Mouse (Mus musculus) ES-Bruce4 (cell line): ENCODE data around the gene Pgbd5. TPM values are rescaled to one million over a fixed set of nuclear protein-coding genes. Genes with fewer than 3 reads are reported as not detected.

Source experiments
- H3K27ac ChIP-seq: 2 replicates; pipeline ENCODE4 v1.5.1; 2012; ENCODE audit warnings: low read length, inconsistent platforms; ENCODE audit not compliant: insufficient read depth
- H3K27me3 ChIP-seq: 2 replicates; pipeline ENCODE4 v1.6.1; 2012; ENCODE audit warnings: mild to moderate bottlenecking, low read length, inconsistent platforms; ENCODE audit not compliant: control insufficient read depth, poor library complexity, insufficient read depth, severe bottlenecking
- H3K36me3 ChIP-seq: 2 replicates; pipeline ENCODE4 v1.6.1; 2012; ENCODE audit warnings: inconsistent platforms, mild to moderate bottlenecking, low read length, moderate library complexity; ENCODE audit not compliant: control insufficient read depth, poor library complexity, insufficient read depth, severe bottlenecking
- H3K4me1 ChIP-seq: one replicate; pipeline ENCODE4 v1.8.1; 2011; ENCODE audit warnings: low read length; ENCODE audit not compliant: control insufficient read depth, insufficient read depth
- H3K4me3 ChIP-seq: 2 replicates; pipeline ENCODE4 v1.5.1; 2011; ENCODE audit warnings: low read depth, mild to moderate bottlenecking, low read length
- H3K9ac ChIP-seq: 2 replicates; pipeline ENCODE4 v1.6.1; 2012; ENCODE audit warnings: low read depth, mild to moderate bottlenecking, inconsistent platforms; ENCODE audit not compliant: poor library complexity, severe bottlenecking
- H3K9me3 ChIP-seq: replicated peaks from 2 replicates; pipeline ENCODE4 v1.6.1; 2012; ENCODE audit warnings: mild to moderate bottlenecking, low read length, inconsistent platforms; ENCODE audit not compliant: control insufficient read depth, poor library complexity, insufficient read depth, severe bottlenecking
- CTCF ChIP-seq: IDR thresholded peaks from one replicate; pipeline ENCODE4 v1.8.1; 2011; ENCODE audit warnings: low read depth, low read length
- EP300 ChIP-seq: IDR thresholded peaks from 2 replicates; pipeline ENCODE4 v1.6.1; 2011; ENCODE audit warnings: low read depth, low read length; ENCODE audit not compliant: insufficient read depth
- POLR2A ChIP-seq: IDR thresholded peaks from one replicate; pipeline ENCODE4 v1.8.1; 2011; ENCODE audit warnings: low read length; ENCODE audit not compliant: insufficient read depth
- polyA plus RNA-seq: library from polyadenylated mRNA; stranded (reverse); fragments of >200 nt; gene quantifications from 2 replicates; pipeline ENCODE4 v1.2.4, GENCODE M21; 2011; ENCODE audit warnings: low read depth; ENCODE audit not compliant: missing spikeins, insufficient read depth, insufficient read length

The Pgbd5 gene
- polyA plus RNA-seq, 1 experiment, result 4.0 TPM

DNA sequence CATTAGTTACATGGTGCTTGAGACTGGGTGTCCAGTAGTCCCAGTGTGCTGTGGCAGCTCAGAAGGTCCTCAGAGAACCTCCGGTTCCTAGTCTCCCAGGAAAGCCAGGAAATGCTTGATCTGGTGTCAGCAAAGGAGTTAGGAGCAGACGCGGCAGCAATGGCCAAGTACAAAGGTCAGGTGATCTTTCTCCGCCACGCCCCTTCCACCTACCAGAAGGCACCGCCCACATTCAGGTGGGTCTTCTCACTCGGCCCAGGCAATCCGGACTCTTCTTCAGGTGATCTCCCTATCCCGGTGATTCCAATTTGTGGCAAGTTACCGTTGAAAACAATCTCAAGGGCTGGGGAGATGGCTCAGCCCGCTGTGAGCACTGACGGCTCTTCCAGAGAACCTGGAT lies 20.2 kb upstream of the Pgbd5 start:
- H3K27me3 ChIP-seq, result no peaks in the 10 kb centered on the region
- H3K36me3 ChIP-seq, result no peaks in the 10 kb centered on the region
- H3K9ac ChIP-seq, result no peak overlapping the region
- no peaks in the 10 kb centered on the region for H3K9me3 ChIP-seq
- 0 out of 2 replicates have a peak overlapping the region, but pooled peaks have one; percentile 4 for H3K4me3 ChIP-seq
- TF ChIP-seq POLR2A (no peak), EP300 (no peak), CTCF (no peak)
- H3K27ac ChIP-seq, result no peak overlapping the region
- H3K4me1 ChIP-seq, result no peaks in the 10 kb centered on the region

DNA sequence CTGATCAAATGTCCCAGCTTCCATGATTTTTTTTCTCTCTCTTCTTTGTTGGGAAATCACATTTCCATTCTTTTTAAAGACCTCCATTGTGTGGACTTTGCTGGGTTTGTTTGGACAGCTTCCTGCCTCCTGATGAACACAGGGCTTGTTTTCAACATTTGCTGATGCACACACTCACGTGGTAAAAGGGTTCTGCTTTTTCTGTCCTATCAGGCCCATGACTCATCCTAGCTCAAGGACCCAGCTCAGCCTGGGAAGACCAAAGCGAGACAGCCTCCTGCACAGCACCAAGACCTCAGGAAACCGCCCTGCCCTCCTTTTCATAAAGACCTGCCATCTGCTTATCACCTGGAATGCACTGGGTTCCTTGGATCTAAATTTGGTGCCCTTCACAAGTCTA lies 15.9 kb upstream of the Pgbd5 start:
- TF ChIP-seq POLR2A (no peak), CTCF (no peak), EP300 (no peak)
- Histone ChIP-seq H3K27ac (no peak overlapping the region), H3K9ac (no peak overlapping the region), H3K4me1 (no peaks in the 10 kb centered on the region), H3K36me3 (no peaks in the 10 kb centered on the region), H3K9me3 (peaks cover 2% of the 10 kb centered on the region), H3K4me3 (no peak overlapping the region), H3K27me3 (no peaks in the 10 kb centered on the region; the same call in 1 of the 2 replicates)

DNA sequence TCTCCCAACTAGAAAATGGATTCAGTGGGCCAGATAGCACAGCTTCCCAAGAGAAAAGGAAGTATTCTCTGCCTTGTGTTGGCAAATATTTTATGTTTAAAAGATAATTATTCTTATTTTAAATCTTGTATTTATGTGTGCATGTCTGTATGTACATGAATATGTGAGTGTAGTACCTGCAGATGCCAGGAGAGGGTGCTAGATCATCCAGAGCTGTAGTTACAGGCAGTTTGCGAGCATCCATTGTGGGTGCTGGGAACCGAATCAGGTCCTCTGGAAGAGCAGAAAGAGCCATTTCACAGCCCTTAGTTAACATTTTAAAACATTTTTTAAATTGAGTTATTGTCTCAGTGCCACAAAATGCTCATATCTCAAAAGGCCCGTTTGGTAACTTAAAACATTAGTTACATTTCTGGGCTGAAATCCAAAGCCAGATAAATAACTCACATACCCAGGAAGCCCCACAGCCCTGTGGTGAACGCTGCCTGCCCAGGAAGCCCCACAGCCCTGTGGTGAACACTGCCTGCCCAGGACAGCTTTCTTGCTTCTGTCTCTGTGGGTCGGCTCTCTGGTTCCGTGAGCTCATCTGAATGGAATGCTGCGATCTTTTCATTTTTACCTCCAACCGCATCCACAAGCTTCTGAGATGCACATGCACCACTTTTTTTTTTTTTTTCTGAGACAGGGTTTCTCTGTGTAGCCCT lies 10.9 kb upstream of the Pgbd5 start:
- no peaks in the 10 kb centered on the region; the same call in 1 of the 2 replicates for H3K27me3 ChIP-seq
- no peak overlapping the region for H3K4me3 ChIP-seq
- H3K9ac ChIP-seq, result no peak overlapping the region
- H3K27ac ChIP-seq, result no peak overlapping the region
- H3K9me3 ChIP-seq, result peaks cover 4% of the 10 kb centered on the region
- no peaks in the 10 kb centered on the region for H3K4me1 ChIP-seq
- TF ChIP-seq EP300 (no peak), CTCF (peak; percentile 31)
- H3K36me3 ChIP-seq, result no peaks in the 10 kb centered on the region

DNA sequence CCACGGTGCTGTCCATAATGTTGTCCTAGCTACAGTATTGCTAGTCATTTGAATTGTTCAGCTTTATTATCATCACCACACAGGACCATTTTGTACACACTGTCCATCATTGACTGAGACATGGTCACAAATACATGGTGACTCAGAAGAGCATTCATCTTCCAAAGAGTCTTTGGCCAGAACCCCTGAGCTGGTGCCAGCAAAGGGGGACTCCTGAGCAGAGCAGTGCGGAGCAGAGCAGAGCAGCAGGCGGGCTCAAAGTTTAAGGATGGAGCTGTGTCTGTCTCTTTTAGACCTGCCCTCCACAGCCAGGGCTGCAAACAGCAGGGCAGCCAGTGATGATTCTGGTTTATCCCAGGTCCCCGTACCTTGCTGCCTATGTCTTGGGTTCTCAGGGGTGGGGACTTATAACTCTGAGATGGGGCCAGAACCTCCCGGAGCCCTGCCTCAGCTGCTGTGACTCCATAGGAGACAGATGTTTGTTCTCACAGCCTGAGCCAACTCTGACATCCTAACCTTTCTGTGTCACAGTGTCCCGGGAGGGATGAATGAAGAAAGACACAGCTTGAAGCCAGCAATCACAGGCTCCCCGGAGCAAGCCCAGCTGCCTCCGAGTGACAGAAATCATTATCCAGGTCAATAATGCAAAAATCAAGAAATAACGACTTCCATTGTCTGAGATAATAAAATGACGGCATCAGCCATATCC lies 9.7 kb upstream of the Pgbd5 start:
- Histone ChIP-seq H3K4me1 (no peaks in the 10 kb centered on the region), H3K9ac (no peak overlapping the region), H3K36me3 (no peaks in the 10 kb centered on the region), H3K27me3 (no peaks in the 10 kb centered on the region; the same call in 1 of the 2 replicates), H3K4me3 (no peak overlapping the region), H3K9me3 (peaks cover 4% of the 10 kb centered on the region), H3K27ac (no peak overlapping the region)
- TF ChIP-seq CTCF (no peak), EP300 (no peak), POLR2A (no peak)

DNA sequence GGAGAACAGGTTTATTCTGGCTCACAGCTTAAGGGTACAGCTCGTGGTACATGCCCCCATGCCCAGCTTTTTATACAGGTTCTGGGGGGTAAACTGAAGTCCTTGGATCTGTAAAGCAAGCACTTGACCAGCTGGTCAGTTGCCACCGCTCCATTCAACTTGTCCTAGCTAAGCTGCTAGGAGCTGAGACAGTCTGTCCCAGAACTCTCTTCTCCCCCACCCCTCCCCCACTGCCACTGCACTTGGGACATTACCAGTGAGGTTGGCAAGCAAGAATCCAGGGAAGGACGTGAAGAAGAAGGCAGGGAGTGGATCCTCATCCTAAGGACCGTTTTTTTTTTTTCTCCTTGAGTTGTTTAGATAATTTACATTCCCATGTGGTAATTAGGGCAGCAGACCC lies 2.7 kb downstream of the Pgbd5 start:
- Histone ChIP-seq H3K27me3 (no peaks in the 10 kb centered on the region), H3K27ac (no peak overlapping the region), H3K4me3 (no peak overlapping the region), H3K4me1 (no peaks in the 10 kb centered on the region), H3K9me3 (no peaks in the 10 kb centered on the region), H3K9ac (no peak overlapping the region), H3K36me3 (no peaks in the 10 kb centered on the region)
- TF ChIP-seq EP300 (no peak), POLR2A (no peak), CTCF (no peak)

DNA sequence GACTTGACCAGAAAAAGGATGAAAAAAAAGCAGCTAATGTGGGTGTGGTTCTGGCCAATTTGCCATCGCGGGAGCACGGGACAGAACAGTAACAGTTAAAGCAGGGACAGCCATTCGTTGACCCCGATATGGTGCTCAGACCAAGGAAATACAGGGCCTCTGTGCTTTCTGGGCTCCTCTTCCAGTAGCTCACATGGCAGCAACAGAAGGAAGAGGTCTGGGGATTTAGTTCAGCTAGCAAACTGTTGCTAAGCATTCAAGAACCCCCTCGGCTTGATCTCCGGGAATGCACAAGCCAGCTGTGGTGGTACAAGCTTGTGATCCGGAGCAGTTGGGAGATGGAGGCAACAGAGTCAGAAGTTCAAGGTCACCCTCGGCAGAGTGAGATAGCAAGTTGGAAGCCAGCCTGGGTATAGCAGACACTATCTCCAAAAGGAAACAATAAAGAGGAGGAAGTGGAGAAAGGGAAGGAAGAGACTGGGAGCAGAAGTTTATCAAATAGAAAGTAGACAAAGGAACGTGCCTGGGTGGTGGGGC lies 3.7 kb downstream of the Pgbd5 start:
- TF ChIP-seq EP300 (peak; percentile 55; the same call in 1 of the 2 replicates), POLR2A (no peak), CTCF (no peak)

More for the DNA sequence above, 3.7 kb downstream of the Pgbd5 start:
- Histone ChIP-seq H3K4me3 (no peak overlapping the region), H3K9ac (no peak overlapping the region), H3K27me3 (no peaks in the 10 kb centered on the region), H3K9me3 (no peaks in the 10 kb centered on the region), H3K36me3 (no peaks in the 10 kb centered on the region), H3K4me1 (no peaks in the 10 kb centered on the region), H3K27ac (no peak overlapping the region)
